Mouse (Mus musculus): ENCODE measurements at regions not wholly inside any gene's neighbourhood (a gene's known extent, or its start where the extent isn't known, plus 50 kb on each side); places are given as distances from the start of the nearest gene placed in this dataset.

DNA sequence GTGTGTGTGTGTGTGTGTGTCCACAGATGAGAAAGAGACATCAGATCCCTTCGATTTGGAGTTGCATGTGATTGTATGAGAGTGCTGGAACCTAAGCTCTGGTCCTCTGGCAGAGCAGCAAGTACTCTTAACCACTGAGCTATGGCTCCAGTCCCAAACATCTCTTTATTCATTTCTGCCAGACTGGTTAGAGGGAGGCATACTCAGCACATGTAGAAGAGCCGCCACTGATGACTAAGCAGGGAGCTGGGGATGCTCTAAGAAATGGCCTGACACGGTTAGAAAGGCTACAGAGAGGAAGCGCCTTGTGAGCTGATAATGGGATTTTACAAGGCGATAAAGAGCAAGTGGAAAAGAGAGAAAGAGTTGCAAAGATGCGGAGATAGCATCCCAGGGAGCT lies 287.3 kb upstream of the Castor2 start:
- DNase-seq: no peak

DNA sequence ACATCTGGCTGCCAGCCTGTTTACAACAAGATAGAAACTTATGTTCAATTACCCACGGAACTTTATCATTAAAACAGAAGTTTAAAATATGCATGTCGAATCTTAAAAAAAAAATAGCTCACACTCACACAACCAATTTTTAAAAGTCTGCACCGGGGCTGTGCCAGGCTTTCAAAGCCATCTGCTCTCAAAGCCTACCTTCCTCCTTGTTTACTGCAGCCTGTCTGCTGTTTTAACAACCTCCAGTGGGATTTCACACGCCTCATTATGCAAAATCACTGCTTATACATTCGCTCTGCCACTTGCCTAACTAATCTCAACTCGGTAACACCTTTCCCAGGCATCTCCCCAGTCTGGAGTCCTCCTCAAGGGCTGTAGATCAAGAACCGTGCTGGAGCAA lies 292.6 kb upstream of the Castor2 start:
- no peak for DNase-seq

DNA sequence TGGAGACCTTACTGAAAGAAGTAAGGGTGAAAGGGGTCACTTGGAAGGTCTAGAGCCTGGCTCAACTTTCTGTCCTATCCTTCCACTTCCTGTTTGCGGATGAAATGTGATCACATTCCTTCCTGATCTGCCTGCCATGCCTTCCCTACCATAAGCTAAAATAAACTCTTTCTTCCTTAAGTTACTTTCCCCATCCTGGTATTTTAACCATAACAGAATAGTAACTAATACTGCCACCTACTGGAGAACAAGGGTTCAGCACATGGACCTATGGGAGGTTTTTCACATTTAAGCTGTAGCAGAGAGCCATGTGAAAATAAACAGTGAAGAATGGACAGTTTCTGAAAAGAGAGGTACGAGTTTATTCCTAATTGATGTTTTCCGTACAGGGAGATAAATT lies 297.5 kb upstream of the Castor2 start:
- DNase-seq: no peak

DNA sequence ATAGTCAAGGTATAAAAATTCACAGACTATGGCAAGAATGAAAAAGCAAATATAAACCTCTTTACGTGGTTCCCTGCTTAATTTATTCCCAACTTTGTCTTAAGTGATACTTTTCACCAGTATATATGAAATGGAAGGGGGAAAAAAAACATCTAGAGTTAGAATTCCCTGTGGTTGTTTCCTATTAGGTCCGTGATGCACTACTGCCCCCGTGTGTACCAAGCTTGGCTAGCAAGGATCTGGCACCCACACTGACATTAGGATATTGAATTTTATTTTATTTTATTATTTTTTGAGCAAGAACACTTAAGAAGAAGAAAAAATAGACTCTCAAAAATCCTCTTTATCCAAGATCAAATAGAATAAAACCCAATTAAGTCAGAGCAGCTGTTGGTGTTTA lies 303.9 kb upstream of the Castor2 start:
- DNase-seq: peak; percentile 43

DNA sequence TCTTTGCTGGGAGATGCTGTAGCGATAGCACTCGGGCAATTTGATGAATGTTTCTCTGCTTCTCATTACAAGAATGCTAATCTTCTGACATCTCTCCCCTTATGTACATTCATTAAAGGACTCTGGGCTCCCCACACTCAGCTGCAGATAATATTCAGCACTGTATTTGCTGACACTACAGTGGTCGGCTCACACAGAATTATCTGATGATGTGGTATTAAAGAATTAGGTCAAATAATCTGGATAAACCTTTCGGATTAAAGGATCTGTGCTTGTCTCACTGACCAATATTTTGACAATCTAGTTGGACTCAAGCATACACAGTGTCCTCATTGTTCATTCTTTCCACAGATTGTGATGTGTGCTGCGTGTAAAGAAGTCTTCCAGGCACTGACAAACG lies 308.8 kb upstream of the Castor2 start:
- DNase-seq: no peak

DNA sequence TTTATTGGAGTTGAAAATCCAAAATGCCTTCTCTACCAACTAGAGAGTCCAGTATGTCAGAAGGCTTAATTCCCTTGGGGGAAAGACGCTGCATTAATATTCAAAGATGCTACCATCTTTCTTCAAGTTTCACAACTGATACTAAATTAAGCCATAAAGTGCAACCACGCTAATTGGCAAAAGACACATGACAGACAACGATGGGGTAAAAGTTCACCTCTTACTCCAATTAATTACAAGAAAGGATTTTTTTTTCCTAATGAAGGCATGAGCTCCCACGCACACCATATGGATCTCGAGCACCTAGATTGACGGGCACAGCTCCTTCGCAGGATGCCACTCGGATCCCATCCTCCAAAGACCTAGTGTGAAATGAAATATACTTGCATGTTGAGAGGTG lies 311.5 kb upstream of the Castor2 start:
- DNase-seq: no peak

DNA sequence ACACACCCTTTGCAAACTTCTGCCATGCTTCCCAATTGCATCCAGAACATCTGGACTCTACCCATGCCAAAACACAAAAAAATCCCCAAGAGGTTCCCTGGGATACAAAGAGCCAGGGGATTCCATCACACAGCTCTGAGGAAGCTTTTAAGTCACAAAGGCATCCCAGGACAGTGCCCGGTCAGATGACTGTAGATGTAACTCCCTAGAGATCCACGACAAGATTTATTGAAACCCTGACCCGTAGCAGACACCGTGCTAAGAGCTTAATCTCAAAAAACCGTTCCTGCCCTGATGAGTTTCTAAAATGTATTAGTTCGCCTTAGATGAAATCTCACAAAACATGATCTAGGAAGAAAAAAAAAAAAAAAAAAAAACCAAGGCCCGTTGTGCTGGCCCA lies 312.0 kb upstream of the Castor2 start:
- no peak for DNase-seq

DNA sequence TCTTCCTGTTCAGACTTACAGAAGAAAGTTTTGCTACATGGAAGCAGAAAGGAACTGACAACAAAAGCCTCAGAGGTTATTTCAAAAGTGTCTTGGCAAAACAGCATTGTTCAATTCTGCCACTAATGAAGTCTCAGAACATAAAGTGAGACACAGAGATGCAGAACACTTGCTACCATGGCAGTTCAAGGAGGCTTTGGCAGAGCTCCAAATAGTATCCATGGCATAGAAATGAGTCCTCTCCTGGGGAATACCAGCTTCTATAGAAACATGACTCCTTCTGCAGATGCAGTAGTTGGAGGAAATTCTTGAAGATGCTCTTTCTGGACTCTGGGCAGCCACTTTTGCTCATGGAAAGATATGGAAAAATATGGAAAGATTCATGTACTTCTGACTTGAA lies 322.9 kb upstream of the Castor2 start:
- DNase-seq: no peak

DNA sequence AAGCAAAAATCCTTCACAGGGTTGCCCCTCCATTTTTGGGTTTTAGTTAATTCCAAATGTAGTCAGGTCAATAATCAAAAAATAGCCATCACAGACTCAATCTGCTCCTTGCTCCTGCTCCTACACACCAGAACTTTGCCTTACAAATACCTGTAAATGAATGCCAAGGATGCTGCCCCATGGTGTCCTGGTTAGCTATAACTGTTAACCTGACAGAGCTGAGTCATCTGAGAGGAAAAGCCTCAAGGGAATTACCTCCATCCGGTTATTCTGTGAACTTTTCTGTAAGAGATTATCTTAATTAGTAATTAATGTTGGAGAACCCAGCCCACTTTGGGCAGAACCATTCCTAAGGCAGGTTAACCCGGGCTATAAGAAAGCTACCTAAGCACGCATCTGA lies 325.4 kb upstream of the Castor2 start:
- DNase-seq: no peak

DNA sequence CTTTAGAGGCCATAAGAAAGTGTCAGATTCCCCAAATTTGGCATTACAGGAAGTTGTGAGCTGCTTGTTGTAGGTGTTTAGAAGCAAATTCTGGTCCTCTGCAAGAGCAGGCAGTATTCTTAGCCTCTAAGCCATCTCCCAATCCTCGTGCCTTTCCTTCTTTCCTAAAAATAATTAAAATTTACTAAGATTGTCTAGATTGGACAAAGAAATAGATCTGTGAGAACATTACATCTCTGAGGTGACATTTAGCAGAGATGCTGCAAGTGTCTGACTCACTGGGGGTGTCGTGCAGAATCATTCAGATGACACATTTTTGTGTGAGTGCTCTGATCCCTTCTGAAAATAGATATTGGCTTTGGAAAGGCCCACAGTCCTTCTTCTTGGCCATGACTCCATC lies 330.7 kb upstream of the Castor2 start:
- DNase-seq: no peak

DNA sequence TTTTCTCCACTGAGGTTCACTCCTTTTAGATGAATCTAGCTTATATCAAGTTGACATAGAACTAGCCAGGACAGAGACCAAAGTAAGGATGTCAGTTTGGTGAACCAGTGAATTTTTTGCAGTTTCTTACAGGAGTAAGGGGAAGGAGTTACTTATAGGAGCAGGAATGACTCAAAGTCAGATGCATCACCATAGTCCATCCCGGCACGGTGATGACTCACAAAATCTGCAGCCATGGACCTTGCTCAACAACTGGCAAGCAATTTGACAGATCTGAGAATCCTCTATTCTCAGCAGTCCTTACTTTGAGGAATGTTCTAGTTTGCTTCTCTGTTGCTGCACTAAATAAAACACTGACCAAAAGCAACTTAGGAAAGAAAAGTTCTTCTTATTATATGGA lies 341.7 kb upstream of the Castor2 start:
- DNase-seq: no peak

DNA sequence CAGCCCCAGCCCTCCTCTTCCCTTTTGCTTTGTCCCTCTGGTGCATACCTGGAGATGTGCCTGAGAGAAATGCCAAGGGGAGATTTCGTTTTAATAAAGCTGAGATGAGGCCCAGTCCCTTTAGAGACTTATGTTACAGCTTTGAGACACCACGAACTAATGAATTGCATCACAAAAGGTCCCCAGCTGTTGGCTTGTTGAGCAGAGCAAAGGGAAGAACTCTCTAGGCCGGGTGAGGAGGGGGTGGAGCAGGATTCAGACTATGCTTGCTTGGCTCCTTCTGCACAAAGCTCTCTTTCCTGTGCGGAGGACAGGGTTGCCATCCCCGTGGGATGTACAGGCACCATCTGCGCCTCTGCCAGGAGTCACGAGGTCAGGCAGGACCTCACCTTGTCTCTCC lies 345.3 kb upstream of the Castor2 start:
- peak; percentile 6 for DNase-seq

DNA sequence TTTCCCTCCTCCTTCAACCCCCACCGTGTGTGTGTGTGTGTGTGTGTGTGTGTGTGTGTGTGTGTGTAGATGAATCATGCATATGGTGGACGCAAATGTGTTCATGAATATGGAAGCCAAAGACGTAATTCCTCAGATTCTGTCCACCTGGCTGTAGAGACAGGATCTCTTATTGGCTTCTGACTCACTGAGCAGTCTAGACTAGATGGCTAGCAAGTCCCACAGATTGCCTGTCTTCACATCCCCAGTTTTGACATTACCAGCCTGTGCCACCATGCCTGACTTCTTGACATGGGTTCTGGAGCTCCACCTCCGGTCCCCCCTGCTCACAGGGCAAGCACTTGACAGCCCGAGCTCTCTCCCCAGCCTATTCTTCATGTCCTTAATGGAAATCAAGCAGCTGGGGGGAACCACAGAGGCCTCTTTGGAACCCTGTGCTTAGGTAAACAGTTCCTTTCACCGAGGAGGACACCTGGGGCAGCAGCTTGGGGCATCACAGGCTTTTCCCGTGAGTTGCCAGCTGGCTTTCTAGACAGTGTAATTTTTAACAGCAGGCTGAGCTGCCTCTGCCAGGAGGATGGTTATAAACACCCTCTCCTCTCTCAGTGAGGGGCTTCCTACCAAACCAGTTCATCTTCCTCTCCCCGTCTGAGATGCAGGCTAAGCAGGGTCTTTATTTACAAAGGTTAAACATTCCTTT lies 345.9 kb upstream of the Castor2 start:
- DNase-seq: no peak

DNA sequence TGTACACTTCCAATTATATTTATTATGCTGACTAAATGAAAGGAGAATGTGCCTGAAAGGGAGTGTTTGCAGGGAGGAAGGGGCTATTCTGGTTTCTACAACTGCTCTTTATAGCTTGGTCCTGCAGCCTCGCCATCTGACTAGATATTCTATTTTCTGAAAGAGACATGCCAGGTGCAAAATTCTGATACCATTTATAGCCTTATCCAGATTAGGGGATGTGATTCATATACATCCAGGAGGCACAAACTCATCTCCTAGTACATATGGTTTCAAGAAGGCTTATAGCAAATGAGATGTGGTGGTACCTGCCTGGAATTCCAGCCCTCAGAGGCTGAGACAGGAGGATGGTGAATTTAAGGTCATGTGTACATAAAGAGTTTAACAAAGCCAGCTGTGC lies 352.6 kb upstream of the Castor2 start:
- no peak for DNase-seq

DNA sequence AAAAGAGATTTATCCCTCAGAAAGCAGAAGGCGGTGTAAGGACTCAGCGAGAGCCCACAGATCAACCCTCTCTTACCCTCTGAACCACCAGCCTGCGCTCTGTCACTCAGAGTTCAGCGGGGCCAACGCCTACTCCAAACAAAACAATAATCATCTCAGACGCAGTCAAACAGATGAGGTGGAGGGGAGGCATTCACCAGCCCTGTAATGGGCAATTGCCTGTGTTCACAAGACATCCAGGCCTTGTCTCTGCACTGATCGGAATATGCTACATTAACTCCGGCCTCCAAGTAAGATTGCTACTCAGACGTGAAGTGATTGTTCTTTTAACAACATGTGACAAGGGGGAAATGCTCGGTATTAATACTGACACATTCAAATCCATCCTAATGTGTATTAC lies 353.1 kb upstream of the Castor2 start:
- no peak for DNase-seq

DNA sequence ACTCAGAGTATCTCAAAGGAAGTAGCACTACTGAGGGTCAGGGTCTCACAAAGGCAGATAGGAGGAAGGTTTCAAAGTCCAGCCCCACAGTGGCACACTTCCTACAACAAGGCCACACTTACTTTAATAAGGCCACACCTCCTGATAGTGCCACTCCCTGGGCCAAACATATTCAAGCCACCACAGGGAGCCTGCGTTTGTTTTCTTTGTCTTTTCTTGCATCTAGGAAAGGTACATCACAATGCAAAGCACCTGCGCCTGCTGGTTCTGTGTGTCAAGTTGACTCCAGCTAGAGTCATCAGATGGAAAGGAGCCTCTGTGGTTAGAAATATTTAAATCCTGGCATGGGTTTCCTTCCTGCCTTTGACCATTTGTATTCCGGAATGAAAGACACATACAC lies 355.4 kb upstream of the Castor2 start:
- no peak for DNase-seq

DNA sequence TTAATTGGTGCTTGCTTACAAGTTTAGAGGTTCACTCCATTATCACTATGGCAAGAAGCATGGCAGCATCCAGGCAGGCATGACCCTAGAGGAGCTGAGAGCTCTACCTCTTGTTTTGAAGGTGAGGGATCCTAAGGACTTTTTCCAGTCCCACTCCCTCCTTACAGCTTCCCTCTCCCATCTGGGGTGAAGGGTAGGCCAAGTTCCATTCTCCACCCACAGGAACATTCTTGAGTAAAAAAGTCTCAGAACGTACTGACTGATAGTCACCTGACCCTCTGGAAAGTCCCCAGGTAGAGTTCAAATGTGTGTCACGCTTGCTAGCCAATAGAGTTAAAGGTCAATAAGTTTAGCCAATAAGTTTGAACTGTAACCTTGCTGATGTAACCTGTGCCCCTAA lies 355.9 kb upstream of the Castor2 start:
- DNase-seq: no peak

DNA sequence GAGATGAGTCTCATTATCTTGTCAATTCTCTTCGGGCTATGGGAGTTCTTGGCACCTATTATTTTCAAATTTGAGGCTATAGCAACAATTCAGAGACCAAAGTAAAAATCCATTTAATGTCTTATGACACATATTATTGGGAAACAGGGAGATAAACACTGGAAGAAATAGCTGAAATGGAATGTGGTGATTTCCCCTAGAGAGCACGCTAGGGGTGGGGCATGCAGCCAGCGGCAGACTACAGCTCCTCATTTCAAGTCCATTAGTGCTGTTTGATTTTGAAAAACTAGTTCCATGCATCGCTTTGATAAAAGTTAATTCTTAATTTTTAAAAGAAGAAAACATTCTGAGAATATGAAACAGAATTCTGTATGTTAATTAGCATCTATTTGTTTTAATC lies 367.6 kb upstream of the Castor2 start:
- DNase-seq: peak; percentile 14

DNA sequence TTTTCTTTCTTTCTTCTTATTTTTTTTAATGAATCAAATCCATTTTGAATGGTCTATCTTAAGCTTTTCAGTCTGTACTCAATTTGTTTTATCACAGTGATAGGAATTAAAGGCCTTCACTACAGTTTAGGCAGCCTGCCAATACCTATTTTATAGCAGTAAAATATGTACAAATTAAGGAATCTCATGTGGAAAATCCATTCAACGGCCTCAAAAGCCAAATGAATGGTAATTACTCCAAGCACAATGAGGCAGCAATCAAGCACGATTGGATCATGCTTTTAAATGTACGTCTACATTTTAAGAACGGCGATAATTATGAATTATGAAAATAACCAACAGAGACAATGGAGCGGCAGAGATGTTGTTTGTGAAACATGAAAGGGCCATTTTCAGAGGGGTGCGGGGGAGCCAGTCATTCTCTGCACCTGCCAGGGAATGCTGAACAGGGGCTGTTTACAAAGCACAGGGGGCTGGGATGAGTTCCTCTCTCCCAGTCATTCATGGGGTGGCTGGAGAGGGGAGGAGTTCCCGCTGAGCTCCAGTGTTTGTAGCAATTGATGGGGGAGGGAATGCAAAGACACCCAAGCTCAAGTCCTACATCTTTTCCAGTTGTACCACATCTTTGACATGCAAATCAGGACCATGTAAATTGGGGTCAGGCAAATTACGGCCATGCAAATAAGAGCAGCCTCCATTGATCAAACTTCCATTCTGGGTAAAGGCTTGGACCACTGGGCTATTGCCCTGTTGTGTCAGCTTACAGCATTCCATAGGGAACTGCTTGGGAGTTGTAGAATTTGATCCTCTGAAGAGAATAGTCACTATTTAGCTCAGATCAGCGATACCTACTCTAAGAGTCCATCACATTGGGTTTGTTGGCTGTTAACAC lies 381.1 kb upstream of the Castor2 start:
- no peak for DNase-seq

DNA sequence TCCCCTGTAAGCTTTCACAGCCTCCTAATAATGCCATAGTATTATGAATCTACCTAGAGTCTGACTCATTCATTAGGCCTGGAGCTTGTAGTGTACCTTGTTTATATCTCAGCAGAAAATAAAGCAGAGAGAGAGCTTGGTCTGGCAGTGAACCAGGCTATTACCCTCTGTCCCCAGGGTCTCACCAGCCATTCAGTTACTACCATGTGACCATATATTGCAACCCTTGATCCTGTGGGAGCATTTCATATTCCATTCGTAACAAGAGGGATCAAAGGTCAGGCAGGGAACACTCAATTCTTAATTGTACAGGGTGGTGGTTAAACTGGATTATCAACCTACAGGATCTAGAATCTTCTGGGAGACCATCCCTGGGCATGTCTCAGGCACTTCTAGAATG lies 383.7 kb upstream of the Castor2 start:
- no peak for DNase-seq

DNA sequence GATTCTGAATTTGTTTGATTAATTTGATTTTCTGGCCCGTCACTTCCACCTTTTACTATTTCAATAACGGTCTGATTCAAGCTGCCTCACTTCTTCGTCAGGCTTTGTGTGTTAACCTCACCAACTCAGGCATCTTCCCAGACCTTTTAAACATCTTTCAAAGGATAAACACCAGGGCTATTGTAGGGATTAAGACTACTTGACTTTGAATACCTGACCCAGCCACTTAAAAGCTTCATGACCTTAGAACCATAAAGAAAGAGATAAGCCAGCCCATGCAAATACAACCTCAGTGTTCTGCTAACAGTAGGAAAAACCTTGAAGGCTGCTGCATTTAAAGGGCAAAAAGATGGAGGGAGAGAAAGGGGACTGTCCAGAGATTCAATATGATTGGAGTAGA lies 386.9 kb upstream of the Castor2 start:
- DNase-seq: no peak

DNA sequence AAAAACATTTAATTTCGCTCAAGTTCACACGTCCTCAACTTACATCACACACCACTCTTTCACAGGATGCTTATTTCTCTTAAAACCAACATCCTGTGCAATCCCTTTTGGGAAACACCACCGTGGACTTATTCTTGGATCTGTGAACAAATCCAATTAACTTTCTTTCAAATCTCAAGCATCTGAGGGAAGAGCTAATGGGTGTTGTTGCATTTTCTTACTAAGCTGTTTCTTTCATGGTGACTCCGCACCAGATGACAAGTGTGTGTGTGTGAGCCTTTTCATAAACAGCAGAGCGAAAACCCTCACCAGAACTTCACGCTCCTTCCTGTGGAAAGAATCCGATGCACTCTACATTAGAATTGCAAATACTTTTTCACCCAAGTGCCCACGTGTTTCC lies 390.6 kb upstream of the Castor2 start:
- DNase-seq: no peak

DNA sequence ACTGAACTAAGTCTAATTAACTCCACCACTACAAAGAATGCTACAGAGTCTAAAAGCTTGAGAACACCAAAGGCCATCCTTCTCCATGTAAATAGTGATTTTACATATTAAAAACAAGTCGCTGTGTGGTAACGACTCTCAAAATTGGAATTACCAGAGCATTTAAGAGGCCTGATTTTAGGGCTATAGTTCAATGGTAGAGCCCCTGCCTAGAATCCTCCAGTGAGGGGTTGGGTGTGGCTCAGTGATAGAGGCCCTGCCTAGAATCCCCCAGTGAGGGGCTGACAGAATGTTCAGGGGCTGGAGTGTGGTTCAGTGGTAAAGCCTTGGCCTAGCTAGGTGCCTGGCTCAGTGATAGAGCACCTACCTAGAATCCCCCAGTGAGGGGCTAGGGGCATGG lies 413.3 kb upstream of the Castor2 start:
- DNase-seq: no peak

DNA sequence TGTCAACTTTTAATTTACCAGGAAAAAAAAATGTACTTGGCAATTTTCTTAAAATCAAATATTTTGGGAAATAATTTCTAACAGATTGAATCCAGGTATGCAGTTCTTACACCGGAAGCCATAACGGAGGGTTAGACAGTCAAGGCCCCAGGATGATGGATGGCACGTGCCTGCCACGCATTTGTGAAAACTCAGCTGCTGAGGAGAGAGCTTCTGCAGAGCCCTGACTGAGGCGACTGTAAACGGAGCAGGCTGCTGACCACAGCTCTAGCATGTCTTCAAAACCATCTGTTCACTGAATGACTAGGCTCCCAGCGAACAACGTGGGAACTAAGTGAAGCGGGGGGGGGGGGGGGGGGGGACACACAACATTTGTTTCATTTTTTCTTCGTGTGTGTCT lies 416.5 kb upstream of the Castor2 start:
- DNase-seq: no peak

All from lung, postnatal 10 days (tissue).